Mouse (Mus musculus): ENCODE results near the gene Dlgap3. TPM values are rescaled to one million over a fixed set of nuclear protein-coding genes. Genes with fewer than 3 reads are reported as not detected.

Dlgap3 gene
- polyA plus RNA-seq, 1 experiment from 2014 or later, result 1.9 TPM

- DNase-seq (ENCODE audit: low spot score), result no peak
- WGBS, result 86% methylated on average over 13 of the region's 13 CpGs
Measured at GRCm38 (mm10) chr4:127200769-127201617, 32.0 kb downstream of the Dlgap3 start.

GRCm38 (mm10) chr4:127203081-127203480, 34.1 kb downstream of the Dlgap3 start:
- no peak overlapping the region for H3K27ac ChIP-seq (replicated peaks)
- no peak for DNase-seq (ENCODE audit: low spot score)

More at GRCm38 (mm10) chr4:127200769-127201617, 32.0 kb downstream of the Dlgap3 start:
- H3K36me3 ChIP-seq, result no peaks in the 10 kb centered on the region
- H3K27me3 ChIP-seq (ENCODE audit: low read depth, poor library complexity, severe bottlenecking), result peaks cover 4% of the 10 kb centered on the region; the same call in 1 of the 2 replicates
- H3K27ac ChIP-seq (replicated peaks), result no peak overlapping the region
- H3K9me3 ChIP-seq (replicated peaks), result no peaks in the 10 kb centered on the region
- H3K4me3 ChIP-seq, result no peak overlapping the region
- H3K4me1 ChIP-seq, result peaks cover 13% of the 10 kb centered on the region

GRCm38 (mm10) chr4:127211318-127211717, 42.3 kb downstream of the Dlgap3 start:
- Histone ChIP-seq H3K4me3 (no peak overlapping the region), H3K27ac (replicated peaks) (no peak overlapping the region), H3K4me1 (peaks cover 10% of the 10 kb centered on the region), H3K9me3 (replicated peaks) (no peaks in the 10 kb centered on the region), H3K36me3 (no peaks in the 10 kb centered on the region), H3K27me3 (ENCODE audit: low read depth, poor library complexity, severe bottlenecking) (peaks cover 31% of the 10 kb centered on the region)
- 85% methylated on average over 9 of the region's 9 CpGs for WGBS
- no peak for DNase-seq (ENCODE audit: low spot score)

More at GRCm38 (mm10) chr4:127203081-127203480, 34.1 kb downstream of the Dlgap3 start:
- Histone ChIP-seq H3K36me3 (no peaks in the 10 kb centered on the region), H3K4me1 (peaks cover 13% of the 10 kb centered on the region), H3K9me3 (replicated peaks) (no peaks in the 10 kb centered on the region), H3K27me3 (ENCODE audit: low read depth, poor library complexity, severe bottlenecking) (no peaks in the 10 kb centered on the region), H3K4me3 (no peak overlapping the region)
- 71% methylated on average over 1 of the region's 1 CpGs for WGBS

- peak overlapping the region; percentile 44 for H3K4me3 ChIP-seq
- H3K27me3 ChIP-seq (ENCODE audit: low read depth, poor library complexity, severe bottlenecking), result peaks cover 34% of the 10 kb centered on the region
- H3K4me1 ChIP-seq, result peaks cover 10% of the 10 kb centered on the region
- no peaks in the 10 kb centered on the region for H3K9me3 ChIP-seq (replicated peaks)
- no peaks in the 10 kb centered on the region for H3K36me3 ChIP-seq
- 23% methylated on average over 28 of the region's 28 CpGs for WGBS
- 0 out of 2 replicates have a peak overlapping the region, but pooled peaks have one; percentile 46 for H3K27ac ChIP-seq (replicated peaks)
- DNase-seq (ENCODE audit: low spot score), result no peak
Measured at GRCm38 (mm10) chr4:127214510-127214909, 45.5 kb downstream of the Dlgap3 start.

GRCm38 (mm10) chr4:127215103-127215502, 46.1 kb downstream of the Dlgap3 start:
- Histone ChIP-seq H3K4me3 (no peak overlapping the region; the same call in 1 of the 2 replicates), H3K27me3 (ENCODE audit: low read depth, poor library complexity, severe bottlenecking) (peaks cover 34% of the 10 kb centered on the region), H3K36me3 (no peaks in the 10 kb centered on the region), H3K4me1 (peaks cover 10% of the 10 kb centered on the region), H3K27ac (replicated peaks) (no peak overlapping the region), H3K9me3 (replicated peaks) (no peaks in the 10 kb centered on the region)
- DNase-seq (ENCODE audit: low spot score), result no peak
- WGBS, result 59% methylated on average over 11 of the region's 11 CpGs

- H3K9me3 ChIP-seq (replicated peaks), result no peaks in the 10 kb centered on the region
- peaks cover 10% of the 10 kb centered on the region for H3K4me1 ChIP-seq
- WGBS, result 73% methylated on average over 6 of the region's 9 CpGs
- H3K27me3 ChIP-seq (ENCODE audit: low read depth, poor library complexity, severe bottlenecking), result peaks cover 34% of the 10 kb centered on the region
- no peaks in the 10 kb centered on the region for H3K36me3 ChIP-seq
- no peak overlapping the region for H3K27ac ChIP-seq (replicated peaks)
- DNase-seq (ENCODE audit: low spot score), result no peak
- H3K4me3 ChIP-seq, result no peak overlapping the region
Measured at GRCm38 (mm10) chr4:127215799-127216198, 46.8 kb downstream of the Dlgap3 start.

GRCm38 (mm10) chr4:127216251-127216651, 47.2 kb downstream of the Dlgap3 start:
- no peak overlapping the region for H3K4me3 ChIP-seq
- peaks cover 34% of the 10 kb centered on the region for H3K27me3 ChIP-seq (ENCODE audit: low read depth, poor library complexity, severe bottlenecking)
- H3K4me1 ChIP-seq, result peaks cover 10% of the 10 kb centered on the region
- H3K9me3 ChIP-seq (replicated peaks), result no peaks in the 10 kb centered on the region
- no peak overlapping the region for H3K27ac ChIP-seq (replicated peaks)
- H3K36me3 ChIP-seq, result no peaks in the 10 kb centered on the region
- no peak for DNase-seq (ENCODE audit: low spot score)
- WGBS, result 79% methylated on average over 4 of the region's 4 CpGs

- WGBS, result 73% methylated on average over 11 of the region's 11 CpGs
- Histone ChIP-seq H3K36me3 (no peaks in the 10 kb centered on the region), H3K27ac (replicated peaks) (no peak overlapping the region), H3K27me3 (ENCODE audit: low read depth, poor library complexity, severe bottlenecking) (peaks cover 34% of the 10 kb centered on the region), H3K4me3 (no peak overlapping the region), H3K4me1 (peaks cover 10% of the 10 kb centered on the region), H3K9me3 (replicated peaks) (no peaks in the 10 kb centered on the region)
- DNase-seq (ENCODE audit: low spot score), result no peak
Measured at GRCm38 (mm10) chr4:127217048-127217447, 48.0 kb downstream of the Dlgap3 start.

GRCm38 (mm10) chr4:127223291-127223690, 54.3 kb downstream of the Dlgap3 start:
- H3K4me3 ChIP-seq, result no peak overlapping the region
- H3K27me3 ChIP-seq (ENCODE audit: low read depth, poor library complexity, severe bottlenecking), result peaks cover 57% of the 10 kb centered on the region
- peaks cover 46% of the 10 kb centered on the region for H3K4me1 ChIP-seq

GRCm38 (mm10) chr4:127223755-127224154, 54.8 kb downstream of the Dlgap3 start:
- no peak for DNase-seq (ENCODE audit: low spot score)
- Histone ChIP-seq H3K36me3 (no peaks in the 10 kb centered on the region), H3K27ac (replicated peaks) (no peak overlapping the region), H3K4me1 (peaks cover 46% of the 10 kb centered on the region), H3K9me3 (replicated peaks) (no peaks in the 10 kb centered on the region), H3K4me3 (no peak overlapping the region), H3K27me3 (ENCODE audit: low read depth, poor library complexity, severe bottlenecking) (peaks cover 59% of the 10 kb centered on the region)
- 55% methylated on average over 4 of the region's 4 CpGs for WGBS

More at GRCm38 (mm10) chr4:127223291-127223690, 54.3 kb downstream of the Dlgap3 start:
- Histone ChIP-seq H3K9me3 (replicated peaks) (no peaks in the 10 kb centered on the region), H3K36me3 (no peaks in the 10 kb centered on the region), H3K27ac (replicated peaks) (no peak overlapping the region)
- WGBS, result 37% methylated on average over 10 of the region's 10 CpGs
- no peak for DNase-seq (ENCODE audit: low spot score)

GRCm38 (mm10) chr4:127224444-127225100, 55.6 kb downstream of the Dlgap3 start:
- Histone ChIP-seq H3K4me1 (peaks cover 46% of the 10 kb centered on the region), H3K9me3 (replicated peaks) (no peaks in the 10 kb centered on the region), H3K27me3 (ENCODE audit: low read depth, poor library complexity, severe bottlenecking) (peaks cover 65% of the 10 kb centered on the region), H3K27ac (replicated peaks) (no peak overlapping the region), H3K36me3 (no peaks in the 10 kb centered on the region), H3K4me3 (peak overlapping the region; percentile 32)
- 17% methylated on average over 19 of the region's 19 CpGs for WGBS
- no peak for DNase-seq (ENCODE audit: low spot score)

GRCm38 (mm10) chr4:127226067-127226466, 57.1 kb downstream of the Dlgap3 start:
- DNase-seq (ENCODE audit: low spot score), result no peak
- H3K4me1 ChIP-seq, result peaks cover 46% of the 10 kb centered on the region
- H3K27me3 ChIP-seq (ENCODE audit: low read depth, poor library complexity, severe bottlenecking), result peaks cover 65% of the 10 kb centered on the region
- WGBS, result 64% methylated on average over 4 of the region's 4 CpGs
- no peaks in the 10 kb centered on the region for H3K36me3 ChIP-seq
- H3K9me3 ChIP-seq (replicated peaks), result no peaks in the 10 kb centered on the region
- H3K4me3 ChIP-seq, result no peak overlapping the region
- no peak overlapping the region; the same call in 1 of the 2 replicates for H3K27ac ChIP-seq (replicated peaks)
